In the genomic region with DNA sequence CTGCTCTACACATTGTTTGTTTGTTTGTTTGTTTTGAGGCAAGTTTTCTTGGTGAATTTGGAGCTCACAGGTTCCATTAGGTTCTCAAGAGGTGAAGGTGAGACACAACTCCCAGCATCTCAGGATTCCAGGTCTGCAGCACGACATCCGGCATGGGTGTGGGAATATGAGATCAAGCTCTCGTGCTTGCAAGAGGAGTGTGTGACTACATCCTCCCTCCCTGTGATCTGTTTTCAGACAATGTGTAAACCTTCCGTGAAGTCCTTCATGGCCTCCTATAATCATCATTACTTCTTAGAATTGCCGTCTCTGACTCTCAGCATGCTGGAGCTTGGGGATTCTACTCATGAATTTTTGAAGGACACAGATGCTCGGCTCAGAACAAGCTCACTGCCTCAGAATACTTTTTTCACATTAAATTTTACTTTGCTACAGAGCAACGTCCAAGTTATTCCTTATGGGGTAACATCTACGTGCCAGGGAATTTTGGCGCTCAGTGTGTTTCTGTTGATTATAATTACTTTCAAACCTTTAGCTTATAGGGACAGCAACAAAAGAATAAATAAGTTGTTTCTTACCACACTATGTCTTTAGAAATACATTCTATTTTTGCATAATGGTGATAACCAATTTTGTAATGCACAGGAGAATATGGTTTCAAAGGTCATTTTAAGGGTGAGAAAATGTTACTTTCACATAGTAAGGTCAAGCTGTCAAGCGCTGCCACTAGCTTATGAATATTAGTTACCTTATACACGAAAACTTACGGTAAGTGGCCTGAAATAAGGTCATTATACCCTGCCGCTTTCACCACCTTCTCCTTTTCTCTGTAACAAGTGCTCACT, we compare ENCODE assay signal across 8 mouse cellular contexts.
A peak's percentile ranks its signal among the peaks of the same experiment; 100 is the strongest.
DNase-seq lines count a peak whose midpoint lies in the region; ATAC-seq lines count a peak whose summit lies in the region.

No protein-coding gene starts in this region.

- H3K27me3 ChIP-seq in lung, embryonic 16.5 days (ENCODE audit: control insufficient read depth, insufficient read depth, low read depth, low read length) = no peaks in the 10 kb centered on the region
- H3K27me3 ChIP-seq in embryonic facial prominence, embryonic 14.5 days (replicated peaks; ENCODE audit: control insufficient read depth, insufficient read depth, low read length) = no peaks in the 10 kb centered on the region
- no peaks in the 10 kb centered on the region for H3K27me3 ChIP-seq in hindbrain, embryonic 15.5 days

- H3K36me3 ChIP-seq in lung, embryonic 16.5 days (ENCODE audit: control insufficient read depth, insufficient read depth, low read length) = no peaks in the 10 kb centered on the region
- H3K36me3 ChIP-seq in embryonic facial prominence, embryonic 14.5 days (ENCODE audit: control insufficient read depth, insufficient read depth, low read length) = no peaks in the 10 kb centered on the region
- no peaks in the 10 kb centered on the region for H3K36me3 ChIP-seq in hindbrain, embryonic 15.5 days

- H3K4me3 ChIP-seq in lung, embryonic 16.5 days (ENCODE audit: low read length) = no peak overlapping the region
- no peak overlapping the region for H3K4me3 ChIP-seq in embryonic facial prominence, embryonic 14.5 days (ENCODE audit: low read depth, low read length)
- no peak overlapping the region for H3K4me3 ChIP-seq in hindbrain, embryonic 15.5 days

- 0 out of 2 replicates have a peak, but pooled peaks have one; percentile 67 for ATAC-seq in lung, embryonic 16.5 days (ENCODE audit: low read depth)
- ATAC-seq in embryonic facial prominence, embryonic 14.5 days (ENCODE audit: low read depth) = no peak
- ATAC-seq in hindbrain, embryonic 15.5 days (ENCODE audit: low FRiP score, low read depth) = no peak
- no peak for ATAC-seq in inflammation-experienced regulatory T-cells, adult 6 months

- no peak overlapping the region for H3K9ac ChIP-seq in lung, embryonic 16.5 days (ENCODE audit: low read length)
- H3K9ac ChIP-seq in embryonic facial prominence, embryonic 14.5 days (ENCODE audit: low read depth, low read length) = no peak overlapping the region
- H3K9ac ChIP-seq in hindbrain, embryonic 15.5 days = no peak overlapping the region

- no peak overlapping the region for H3K27ac ChIP-seq in lung, embryonic 16.5 days (ENCODE audit: low read length)
- no peak overlapping the region for H3K27ac ChIP-seq in embryonic facial prominence, embryonic 14.5 days (replicated peaks; ENCODE audit: low read depth, low read length)
- peak overlapping the region; percentile 22; the same call in 1 of the 2 replicates for H3K27ac ChIP-seq in hindbrain, embryonic 15.5 days (replicated peaks)

- DNase-seq in lung, postnatal 25 days (ENCODE audit: low spot score) = no peak
- peak; percentile 83 for DNase-seq in embryonic facial prominence, embryonic 14.5 days (ENCODE audit: low spot score)
- peak; percentile 87 for DNase-seq in retina, postnatal 1 day
- DNase-seq in layer of hippocampus, postnatal 36 days = no peak
- DNase-seq in yolk sac, embryonic 10.5 days (ENCODE audit: low spot score) = no peak

- H3K4me1 ChIP-seq in lung, embryonic 16.5 days (replicated peaks; ENCODE audit: control insufficient read depth, insufficient read depth, low read length) = no peaks in the 10 kb centered on the region
- peaks cover 4% of the 10 kb centered on the region; the same call in 1 of the 2 replicates for H3K4me1 ChIP-seq in embryonic facial prominence, embryonic 14.5 days (ENCODE audit: control insufficient read depth, insufficient read depth, low read length)
- peaks cover 18% of the 10 kb centered on the region for H3K4me1 ChIP-seq in hindbrain, embryonic 15.5 days (replicated peaks)

- 0 out of 2 replicates have a peak, but pooled peaks cover 1% of the 10 kb centered on the region for H3K9me3 ChIP-seq in lung, embryonic 16.5 days (ENCODE audit: control insufficient read depth, low read length)
- no peaks in the 10 kb centered on the region for H3K9me3 ChIP-seq in embryonic facial prominence, embryonic 14.5 days (ENCODE audit: control insufficient read depth, low read length)
- H3K9me3 ChIP-seq in hindbrain, embryonic 15.5 days = no peaks in the 10 kb centered on the region

- 42% methylated on average over 13 of the region's 13 CpGs for WGBS in lung, embryonic 16.5 days
- 31% methylated on average over 13 of the region's 13 CpGs for WGBS in embryonic facial prominence, embryonic 14.5 days
- WGBS in hindbrain, embryonic 15.5 days = 30% methylated on average over 13 of the region's 13 CpGs

- H3K4me2 ChIP-seq in lung, embryonic 16.5 days (ENCODE audit: low read depth, low read length) = no peak overlapping the region
- H3K4me2 ChIP-seq in embryonic facial prominence, embryonic 14.5 days (ENCODE audit: low read depth, low read length) = peak overlapping the region; percentile 19; the same call in 1 of the 2 replicates
- no peak overlapping the region for H3K4me2 ChIP-seq in hindbrain, embryonic 15.5 days

Comparison
In these comparisons a context has a peak if more than half of its experiments do, and no peak if none do; other contexts are left out.
1. DNase-seq: peak in embryonic facial prominence, embryonic 14.5 days (single experiment) and retina, postnatal 1 day (single experiment); none in lung, postnatal 25 days (single experiment), layer of hippocampus, postnatal 36 days (0 of 2) and yolk sac, embryonic 10.5 days (single experiment).